Mouse (Mus musculus) fibroblast of lung, adult 2 months (primary cell): ENCODE results near the gene Gal3st1.
"Not testable (repeated sequence)": the region's sequence is repeated elsewhere in the genome, so short reads cannot be mapped to it uniquely, and the experiment has no call there.

Source experiments
- DNase-seq: peaks from one replicate; pipeline ENCODE4 v3.0.0-alpha.2; 2011; ENCODE audit warnings: low read depth

The Gal3st1 gene

GRCm38 (mm10) chr11:3983291-3983862 is at the start of gene Gal3st1:
TSS of gene Gal3st1 (plus strand) at chr11:3983636.
- no peak for DNase-seq

DNA sequence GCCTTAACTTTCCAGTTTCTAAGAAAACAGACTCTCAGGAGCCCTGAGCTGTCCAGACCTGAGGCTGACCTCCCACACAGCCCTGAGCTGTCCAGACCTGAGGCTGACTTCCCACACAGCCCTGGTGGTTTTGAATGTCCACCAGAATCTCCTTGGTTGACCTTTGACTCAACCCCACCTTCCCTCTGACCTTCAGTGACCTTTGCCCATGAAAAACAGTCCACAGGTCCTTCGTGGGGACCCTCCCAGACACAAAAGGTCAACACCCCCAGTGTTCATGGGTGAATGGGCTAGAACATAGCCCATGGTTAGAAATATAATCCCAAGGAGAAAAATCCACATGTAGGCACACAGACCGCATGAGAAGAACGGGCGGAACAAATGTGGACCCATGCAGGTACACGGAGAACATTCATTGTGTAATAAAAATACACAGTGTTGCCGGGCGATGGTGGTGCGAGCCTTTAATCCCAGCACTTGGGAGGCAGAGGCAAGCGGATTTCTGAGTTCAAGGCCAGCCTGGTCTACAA is 49.6 kb upstream of the Gal3st1 start:
- no peak for DNase-seq

GRCm38 (mm10) chr11:3935135-3935534 is 48.3 kb upstream of the Gal3st1 start:
- no peak for DNase-seq

DNA sequence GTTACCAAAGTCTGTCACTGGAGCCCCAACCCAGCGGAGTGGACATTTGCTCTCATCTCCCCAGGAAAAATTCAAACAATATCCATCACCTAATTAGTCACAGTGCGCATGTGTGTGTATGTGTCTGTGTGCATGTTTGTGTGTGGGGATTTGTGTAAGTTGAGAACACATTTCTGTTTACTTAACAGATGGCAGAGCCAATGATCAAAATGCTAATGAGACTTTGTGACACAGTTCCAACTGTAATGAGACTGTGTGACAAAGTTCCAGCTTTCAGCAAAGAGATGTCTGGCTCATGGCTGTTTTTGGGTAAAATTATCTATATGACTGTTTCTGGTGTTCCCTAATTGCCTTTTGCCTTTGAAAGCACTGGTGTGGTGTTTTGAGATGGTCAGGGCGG is 47.1 kb upstream of the Gal3st1 start:
- DNase-seq, result no peak

DNA sequence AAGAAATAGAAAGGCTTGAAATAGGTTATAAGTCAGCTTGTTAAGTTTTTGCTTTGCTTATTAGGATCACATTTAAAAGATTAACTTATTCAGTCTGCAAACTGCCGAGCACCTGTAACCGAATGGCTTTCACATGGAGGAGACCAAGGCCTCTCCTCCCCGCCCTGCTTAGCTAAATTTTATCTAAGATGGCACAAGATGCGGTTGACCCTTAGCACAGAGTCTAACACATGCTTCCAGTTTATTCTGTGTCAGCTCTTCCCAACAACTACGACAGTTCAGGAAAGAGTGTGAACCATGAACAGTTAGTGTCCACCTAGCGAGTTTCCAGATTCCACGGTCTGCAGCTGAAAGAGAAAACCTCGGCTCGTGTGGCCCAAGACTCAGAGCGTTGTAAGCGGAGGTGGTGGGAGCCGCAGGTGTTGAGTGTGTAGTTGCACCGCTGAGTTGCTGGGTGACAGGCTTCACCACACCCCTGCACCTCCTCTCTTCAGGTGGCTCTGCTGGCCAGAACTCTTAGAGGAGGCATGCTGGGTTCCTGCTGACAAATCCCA is 46.0 kb upstream of the Gal3st1 start:
- DNase-seq, result no peak

GRCm38 (mm10) chr11:3941371-3941770 is 42.1 kb upstream of the Gal3st1 start:
- DNase-seq, result no peak

DNA sequence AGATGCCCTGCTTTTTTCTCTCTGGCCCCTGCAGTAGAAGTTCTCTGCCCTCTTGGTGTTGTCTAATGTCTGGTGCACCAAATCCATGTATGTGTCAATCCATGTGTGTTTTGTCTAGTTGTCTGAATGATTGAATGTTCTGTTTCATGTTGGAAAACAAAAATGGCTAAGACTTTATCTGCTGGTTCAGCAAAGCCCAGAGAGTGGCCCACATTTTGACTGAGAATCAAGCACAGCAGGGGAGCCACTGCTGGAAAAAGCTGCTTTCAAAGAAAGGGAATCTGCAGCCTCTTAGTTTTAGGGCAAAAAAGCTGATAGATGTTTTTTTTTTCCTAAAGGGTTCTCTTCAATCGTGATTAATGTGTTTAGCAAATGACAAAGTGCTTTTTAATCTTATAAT is 37.0 kb upstream of the Gal3st1 start:
- DNase-seq, result no peak

DNA sequence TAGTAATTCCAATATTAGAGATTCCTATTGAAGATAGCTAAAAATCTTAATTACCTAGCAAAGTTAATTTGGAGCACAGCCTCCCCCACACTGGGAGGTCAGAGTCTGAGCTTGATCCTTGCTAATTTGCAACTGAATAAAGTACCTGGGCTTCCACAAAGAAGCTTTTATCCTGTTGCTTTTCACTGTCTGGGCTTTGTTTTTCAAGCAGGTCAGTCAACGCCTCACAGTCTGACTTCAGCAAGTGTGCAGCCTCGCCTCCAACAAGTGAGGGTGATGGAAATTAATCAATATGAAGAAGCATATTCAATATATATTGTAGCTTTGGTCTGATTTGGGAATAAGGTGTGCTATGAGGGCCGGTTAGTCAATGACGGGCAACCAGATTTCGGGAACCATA is 28.6 kb upstream of the Gal3st1 start:
- DNase-seq, result not testable (repeated sequence)

- not testable (repeated sequence) for DNase-seq
Observed at GRCm38 (mm10) chr11:3955371-3955770, 28.1 kb upstream of the Gal3st1 start.

- no peak for DNase-seq
Observed at GRCm38 (mm10) chr11:3960901-3961300, 22.5 kb upstream of the Gal3st1 start.

- no peak for DNase-seq
Observed at GRCm38 (mm10) chr11:3961761-3962160, 21.7 kb upstream of the Gal3st1 start.

DNA sequence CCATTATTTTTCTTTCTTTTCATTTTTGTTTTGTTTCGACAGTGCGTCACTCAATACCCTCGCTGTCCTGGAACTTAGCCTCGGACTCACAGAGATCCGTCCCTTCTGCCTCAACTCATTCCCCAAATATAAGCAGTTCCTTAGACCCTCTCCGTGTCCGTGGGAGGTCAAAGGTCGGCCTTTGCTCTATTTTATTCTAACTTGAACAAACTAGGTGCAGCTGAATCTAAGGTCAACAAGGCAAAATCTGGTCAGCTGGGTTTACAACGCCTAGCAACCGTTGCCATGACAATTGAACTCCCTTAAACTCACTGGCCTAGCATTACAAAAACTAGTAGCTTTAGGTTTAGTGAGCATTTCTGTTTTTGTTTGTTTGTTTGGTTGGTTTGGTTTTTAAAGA is 20.3 kb upstream of the Gal3st1 start:
- no peak for DNase-seq

DNA sequence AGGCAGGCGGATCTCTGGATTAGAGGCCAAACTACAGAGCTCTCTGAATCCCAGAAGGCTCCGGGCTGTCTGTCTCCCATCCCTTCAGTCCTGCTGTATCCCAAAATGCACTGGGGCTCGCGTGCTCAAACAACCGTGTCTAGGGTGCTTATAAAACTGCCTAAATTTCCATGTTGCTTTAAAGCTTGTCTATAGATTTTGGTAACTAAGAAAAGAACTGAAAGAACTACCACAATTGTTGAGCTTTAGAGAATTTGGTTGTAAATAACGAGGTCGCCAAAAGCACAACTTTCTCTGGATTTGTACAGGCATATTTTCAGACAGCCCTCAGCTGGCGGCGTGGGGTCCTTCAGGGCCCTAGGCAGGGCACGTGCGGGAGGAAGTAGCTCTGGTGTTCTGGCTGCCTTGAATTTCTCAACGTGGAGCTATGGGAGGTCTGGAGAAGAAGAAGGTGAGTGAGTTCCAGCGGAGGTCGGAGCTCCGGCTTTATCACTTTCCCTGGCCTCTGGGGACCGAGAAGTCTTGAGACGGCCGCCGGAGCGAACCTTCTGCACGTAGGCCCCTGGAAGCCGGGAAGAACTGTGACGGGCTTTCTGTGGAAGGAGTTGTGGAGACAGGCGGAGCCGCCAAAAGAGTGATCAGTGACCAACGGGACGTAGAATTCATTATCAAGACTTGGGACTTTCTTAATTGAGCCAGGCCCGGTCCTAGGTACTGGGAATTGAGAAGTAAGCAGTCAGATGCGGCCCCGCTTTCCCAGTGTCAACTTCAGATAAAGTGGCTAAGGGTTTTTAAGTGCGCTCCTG is 19.6 kb upstream of the Gal3st1 start, which contains the start of gene Pes1:
TSS of gene Pes1 (plus strand) at position 366 of the 806 bp plus-strand sequence.
- peak; percentile 81 for DNase-seq

GRCm38 (mm10) chr11:3964416-3965172 is 18.8 kb upstream of the Gal3st1 start:
- no peak for DNase-seq

- no peak for DNase-seq
Observed at GRCm38 (mm10) chr11:3969837-3970236, 13.6 kb upstream of the Gal3st1 start.

- no peak for DNase-seq
Observed at GRCm38 (mm10) chr11:3970361-3970760, 13.1 kb upstream of the Gal3st1 start.

DNA sequence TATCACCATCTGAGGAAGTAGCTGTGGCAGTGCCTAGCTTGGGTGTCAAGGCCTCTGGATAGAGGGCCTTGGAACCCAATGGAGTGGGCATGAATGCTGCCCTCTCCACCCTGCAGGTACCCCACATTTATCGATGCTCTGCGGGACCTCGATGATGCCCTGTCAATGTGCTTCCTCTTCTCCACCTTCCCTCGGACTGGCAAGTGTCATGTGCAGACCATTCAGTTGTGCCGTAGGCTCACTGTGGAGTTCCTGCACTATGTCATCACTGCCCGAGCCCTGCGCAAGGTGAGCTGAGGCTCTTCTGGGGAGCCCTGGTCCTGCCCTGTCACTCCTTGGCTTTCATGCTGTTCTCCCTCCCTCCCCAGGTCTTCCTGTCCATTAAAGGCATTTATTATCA is 10.4 kb upstream of the Gal3st1 start:
- DNase-seq, result no peak

- no peak for DNase-seq
Observed at GRCm38 (mm10) chr11:3974311-3974710, 9.1 kb upstream of the Gal3st1 start.

DNA sequence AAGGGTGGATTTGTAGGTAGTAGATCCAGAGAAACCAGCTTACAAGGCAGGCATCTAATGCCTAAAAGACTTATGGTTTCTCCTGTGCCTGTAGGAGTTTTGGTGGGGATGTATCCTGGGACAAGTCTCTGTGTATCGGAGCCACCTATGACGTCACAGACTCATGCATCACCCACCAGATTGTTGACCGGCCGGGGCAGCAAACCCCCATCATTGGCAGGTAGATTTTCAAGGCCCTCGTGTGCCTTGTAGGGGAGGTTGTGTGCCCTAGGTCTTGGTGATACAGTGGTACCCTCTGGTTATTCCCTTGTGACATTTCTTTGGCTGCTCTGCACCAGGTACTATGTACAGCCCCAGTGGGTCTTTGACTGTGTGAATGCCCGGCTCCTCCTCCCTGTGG is 6.8 kb upstream of the Gal3st1 start, which contains the start of gene 4930556J24Rik:
TSS of gene 4930556J24Rik (minus strand) at position 101 of the 400 bp plus-strand sequence.
- no peak for DNase-seq

DNA sequence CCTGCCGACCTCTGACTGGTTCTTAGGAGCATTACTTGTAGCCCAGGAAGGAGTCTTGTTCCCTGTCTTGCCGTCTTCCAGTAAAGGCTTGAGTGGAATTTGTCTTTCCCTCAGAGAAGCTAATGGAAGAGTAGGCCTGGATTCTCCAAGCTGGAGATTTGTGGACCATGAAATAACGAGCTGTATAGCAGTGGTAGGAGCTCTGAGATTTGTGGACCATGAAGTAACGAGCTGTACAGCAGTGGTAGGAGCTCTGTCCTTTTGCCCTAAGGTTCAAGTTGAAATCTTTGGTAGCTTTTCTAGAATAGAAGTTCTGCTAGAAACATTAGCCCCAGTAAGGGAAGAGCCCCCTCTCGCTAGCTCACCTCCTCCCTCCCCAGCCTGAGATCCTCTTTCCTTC is 5.0 kb upstream of the Gal3st1 start:
- no peak for DNase-seq

- no peak for DNase-seq
Observed at GRCm38 (mm10) chr11:3981536-3981935, 1.9 kb upstream of the Gal3st1 start.
